Mouse (Mus musculus) cerebellum, adult 2 months (tissue): ENCODE results near the gene Spaca6. TPM values are rescaled to one million over a fixed set of nuclear protein-coding genes. Genes with fewer than 3 reads are reported as not detected.

Experiments
- DNase-seq, 2 experiments: peaks; one replicate each; pipeline ENCODE4 v3.0.0; 2021
- H3K27ac ChIP-seq: fragments of 200-500 bp; 2 replicates; pipeline ENCODE4 v1.5.1; 2012; ENCODE audit warnings: low read length, control low read depth, inconsistent platforms; ENCODE audit not compliant: insufficient read depth
- H3K27me3 ChIP-seq: fragments of 200-500 bp; 2 replicates; pipeline ENCODE4 v1.6.1; 2012; ENCODE audit warnings: inconsistent platforms, mild to moderate bottlenecking, low read length, moderate library complexity; ENCODE audit not compliant: control insufficient read depth, insufficient read depth
- H3K4me1 ChIP-seq: fragments of 200-500 bp; 2 replicates; pipeline ENCODE4 v1.6.1; 2011; ENCODE audit warnings: low read length; ENCODE audit not compliant: control insufficient read depth, insufficient read depth
- H3K4me3 ChIP-seq: fragments of 200-500 bp; replicated peaks from 2 replicates; pipeline ENCODE3; 2011; ENCODE audit warnings: mild to moderate bottlenecking, low read depth, low read length, control low read depth; ENCODE audit not compliant: insufficient read depth
- CTCF ChIP-seq: fragments of 200-500 bp; IDR thresholded peaks from 2 replicates; pipeline ENCODE4 v1.5.1; 2011; ENCODE audit warnings: low read depth, mild to moderate bottlenecking, control low read depth, low read length, moderate library complexity, borderline replicate concordance; ENCODE audit not compliant: insufficient read depth
- POLR2A ChIP-seq: fragments of 200-500 bp; IDR thresholded peaks from 2 replicates; pipeline ENCODE4 v1.6.1; 2011; ENCODE audit warnings: low read length, control low read depth, borderline replicate concordance; ENCODE audit not compliant: insufficient read depth
- WGBS: fragments of 180-500 bp; shearing (Covaris S2); methylation state at CpG from one replicate; pipeline ENCODE4 v1.1.7; 2018; 5-methylcytosine and 5-hydroxymethylcytosine counted together
- polyA plus RNA-seq: library from polyadenylated mRNA; depleted of rRNA; stranded (reverse); fragments of >200 nt; gene quantifications from 2 replicates; pipeline ENCODE4 v1.2.3, GENCODE M21; 2012; rRNA removed

The Spaca6 gene
- polyA plus RNA-seq, 1 experiment, result 132 TPM

DNA sequence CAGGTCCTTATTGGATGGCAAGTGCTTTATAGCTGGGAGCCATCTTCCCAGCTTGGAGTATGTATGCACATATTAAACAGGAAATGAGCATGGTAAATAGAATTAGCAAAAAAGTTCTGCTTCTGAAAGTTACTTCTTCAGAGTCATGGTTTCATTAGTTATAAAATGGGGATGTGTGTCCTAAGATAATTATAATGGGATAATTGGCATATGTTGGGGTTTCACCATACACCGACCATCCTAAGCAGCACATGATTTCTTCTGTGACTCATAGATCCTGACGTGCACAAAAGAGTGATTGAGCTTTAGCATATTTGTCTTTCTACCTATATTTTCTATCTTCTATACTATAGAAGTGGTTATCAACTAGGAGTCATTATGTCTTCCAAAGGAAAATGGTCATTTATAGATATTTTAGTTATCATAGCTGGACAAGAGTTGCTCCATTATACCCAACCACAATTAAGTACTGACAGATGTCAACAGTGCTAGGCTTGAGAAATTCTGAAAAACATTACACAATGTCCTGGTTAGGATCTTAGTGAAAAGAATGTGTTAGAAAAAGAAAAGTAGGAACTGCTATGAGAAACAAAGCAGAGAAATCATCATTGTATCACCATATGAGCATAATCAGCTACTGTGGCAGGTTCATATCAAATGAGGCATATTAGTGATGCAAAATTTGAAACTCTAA, 62.9 kb downstream of the Spaca6 start:
- TF ChIP-seq CTCF (no peak), POLR2A (no peak)
- 76% methylated on average over 2 of the region's 2 CpGs for WGBS
- no peak overlapping the region for H3K27ac ChIP-seq
- DNase-seq, result no peak
- H3K4me3 ChIP-seq, result no peak overlapping the region
- H3K4me1 ChIP-seq, result no peaks in the 10 kb centered on the region
- H3K27me3 ChIP-seq, result no peaks in the 10 kb centered on the region

Other genes with a start within 250 kb of the Spaca6 start
- gene Lnpep, start 202.1 kb upstream of the Spaca6 start, polyA plus RNA-seq, result 30.3 and 30.6 TPM in 2 replicates
- gene Vmn2r90, start 123.4 kb upstream of the Spaca6 start, polyA plus RNA-seq, result 0.03 TPM in 1 of 2 replicates, not detected in the other
- 0.78 and 0.93 TPM in 2 replicates for gene Has1, start 28.0 kb downstream of the Spaca6 start, polyA plus RNA-seq
- not detected in 2 replicates for gene Fpr1, start 56.8 kb downstream of the Spaca6 start, polyA plus RNA-seq
- gene Fpr2, start 60.7 kb downstream of the Spaca6 start, polyA plus RNA-seq, result 0.52 and 1.0 TPM in 2 replicates
- gene Fpr3, start 60.7 kb downstream of the Spaca6 start, polyA plus RNA-seq, result not detected in 2 replicates
- gene Fpr-rs4, start 194.6 kb downstream of the Spaca6 start, polyA plus RNA-seq, result not detected in 2 replicates
- not detected in 2 replicates for gene Vmn2r124, start 222.3 kb downstream of the Spaca6 start, polyA plus RNA-seq